Mouse (Mus musculus) midbrain, postnatal 0 days (tissue): ENCODE data around the gene Gpx2. TPM values are rescaled to one million over a fixed set of nuclear protein-coding genes. Genes with fewer than 3 reads are reported as not detected.

Source experiments
- ATAC-seq: fragments of 200-750 bp; cut with Nextera tagmentation; 2 replicates; pipeline ENCODE4 v1.8.0; 2017; ENCODE audit warnings: moderate number of reproducible peaks, mild to moderate bottlenecking, moderate TSS enrichment, moderate library complexity; ENCODE audit not compliant: low FRiP score
- DNase-seq: peaks from one replicate; pipeline ENCODE4 v3.0.0-alpha.2; 2015; ENCODE audit warnings: low spot score
- H3K27ac ChIP-seq: fragments of 300-500 bp; sonication (generic); 2 replicates; pipeline ENCODE4 v1.5.1; 2014; ENCODE audit warnings: low read depth, mild to moderate bottlenecking, low read length, mixed read lengths
- H3K27me3 ChIP-seq: fragments of 300-500 bp; sonication (generic); 2 replicates; pipeline ENCODE4 v1.6.1; 2014; ENCODE audit warnings: low read length, control low read depth, mixed read lengths; ENCODE audit not compliant: insufficient read depth
- H3K36me3 ChIP-seq: fragments of 300-500 bp; sonication (generic); 2 replicates; pipeline ENCODE4 v1.6.1; 2014; ENCODE audit warnings: low read length, control low read depth, mixed read lengths; ENCODE audit not compliant: insufficient read depth
- H3K4me1 ChIP-seq: fragments of 300-500 bp; sonication (generic); 2 replicates; pipeline ENCODE4 v1.6.1; 2014; ENCODE audit warnings: mild to moderate bottlenecking, control low read depth, antibody characterized with exemption, low read length, mixed read lengths; ENCODE audit not compliant: insufficient read depth
- H3K4me2 ChIP-seq: fragments of 300-500 bp; sonication (generic); 2 replicates; pipeline ENCODE4 v1.6.1; 2014; ENCODE audit warnings: low read depth, mild to moderate bottlenecking, low read length, mixed read lengths; ENCODE audit not compliant: poor library complexity, severe bottlenecking
- H3K4me3 ChIP-seq: fragments of 300-500 bp; sonication (generic); 2 replicates; pipeline ENCODE4 v1.5.1; 2014; ENCODE audit warnings: low read depth, mild to moderate bottlenecking, low read length, moderate library complexity
- H3K9ac ChIP-seq: fragments of 300-500 bp; sonication (generic); replicated peaks from 2 replicates; pipeline ENCODE4 v1.6.1; 2014; ENCODE audit warnings: mild to moderate bottlenecking, low read length, moderate library complexity, mixed read lengths; ENCODE audit not compliant: poor library complexity, severe bottlenecking
- H3K9me3 ChIP-seq: fragments of 300-500 bp; sonication (generic); 2 replicates; pipeline ENCODE4 v1.6.1; 2016; ENCODE audit warnings: low read length, control low read depth
- CTCF ChIP-seq: IDR thresholded peaks from 2 replicates; pipeline ENCODE4 v1.5.1; 2016; ENCODE audit warnings: antibody characterized with exemption, mild to moderate bottlenecking
- WGBS: fragments of 180-500 bp; shearing (Covaris S2); extraction: QIAGEN DNeasy Blood & Tissue Kit; methylation state at CpG from one replicate; pipeline ENCODE4 v1.1.7; 2014; 5-methylcytosine and 5-hydroxymethylcytosine counted together
- polyA plus RNA-seq: library from polyadenylated mRNA; unstranded; fragments of >200 nt; fragmentation: Nextera tagmentation; extraction: Ambion mirVana; gene quantifications from 2 replicates; pipeline ENCODE4 v1.2.1, GENCODE M21; 2015
- total RNA-seq: library from RNA; depleted of rRNA; stranded (reverse); fragments of >200 nt; gene quantifications from 2 replicates; pipeline ENCODE4 v1.2.3, GENCODE M21; 2014

Gpx2 gene
- total and polyA plus RNA-seq, 2 experiments from 2014 or later: 0.21 to 0.33 TPM

GRCm38 (mm10) chr12:76775132-76775531, 20.2 kb downstream of the Gpx2 start:
- no peaks in the 10 kb centered on the region for H3K27me3 ChIP-seq
- H3K4me3 ChIP-seq: no peak overlapping the region
- ATAC-seq (no peak), DNase-seq (no peak)
- no peaks in the 10 kb centered on the region for H3K4me1 ChIP-seq
- no peaks in the 10 kb centered on the region for H3K36me3 ChIP-seq
- H3K9me3 ChIP-seq: no peaks in the 10 kb centered on the region
- WGBS: 70% methylated on average over 4 of the region's 4 CpGs
- H3K27ac ChIP-seq: no peak overlapping the region
- H3K4me2 ChIP-seq: no peak overlapping the region
- no peak overlapping the region for H3K9ac ChIP-seq
- TF ChIP-seq CTCF: no peak

DNA sequence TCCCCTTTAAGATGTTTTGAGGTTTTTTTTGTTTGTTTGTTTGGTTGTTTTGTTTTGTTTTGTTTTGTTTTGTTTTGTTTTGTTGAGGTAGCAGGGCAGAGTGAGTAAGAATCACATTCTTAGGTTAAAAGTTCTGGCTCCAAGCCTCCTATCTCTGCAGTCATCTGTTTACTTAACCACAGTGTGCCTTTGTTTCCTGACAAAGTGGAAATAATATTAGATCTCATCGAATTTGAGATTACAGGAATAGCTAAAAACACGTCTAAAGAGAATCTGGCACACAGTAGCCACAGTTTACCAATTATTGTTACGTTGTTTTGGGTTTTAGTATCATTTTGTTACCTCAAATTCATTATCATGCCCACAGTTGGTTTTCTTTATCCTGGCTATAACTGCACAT, 20.7 kb downstream of the Gpx2 start:
- Histone ChIP-seq H3K27ac (no peak overlapping the region), H3K9ac (no peak overlapping the region), H3K36me3 (no peaks in the 10 kb centered on the region), H3K4me2 (no peak overlapping the region), H3K4me3 (no peak overlapping the region), H3K9me3 (no peaks in the 10 kb centered on the region), H3K27me3 (no peaks in the 10 kb centered on the region), H3K4me1 (no peaks in the 10 kb centered on the region)
- ATAC-seq (no peak), DNase-seq (no peak)
- no peak for TF ChIP-seq CTCF
- WGBS: 83% methylated on average over 3 of the region's 3 CpGs

DNA sequence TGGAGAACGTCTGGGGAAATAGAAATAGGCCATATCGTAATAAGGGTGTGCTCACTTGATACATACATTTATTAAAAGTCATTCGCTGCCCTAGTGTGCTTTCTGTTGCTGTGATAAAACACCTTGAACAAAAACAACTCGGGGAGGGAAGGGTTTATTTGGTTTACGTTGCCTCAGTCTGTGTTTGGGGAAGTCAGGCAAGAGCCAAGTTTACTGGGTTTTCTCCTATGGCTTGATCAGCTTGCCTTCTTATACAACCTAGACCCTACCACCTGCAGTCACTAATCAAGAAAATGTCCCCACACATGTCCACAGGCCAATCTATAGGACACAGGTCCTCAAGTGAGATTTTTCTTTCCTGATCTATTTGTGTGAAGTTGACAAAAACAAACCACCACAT, 23.8 kb downstream of the Gpx2 start:
- no peaks in the 10 kb centered on the region for H3K27me3 ChIP-seq
- WGBS: 91% methylated on average over 5 of the region's 5 CpGs
- ATAC-seq: no peak
- no peak for DNase-seq
- H3K4me2 ChIP-seq: no peak overlapping the region
- TF ChIP-seq CTCF: no peak
- no peak overlapping the region for H3K4me3 ChIP-seq
- no peaks in the 10 kb centered on the region for H3K4me1 ChIP-seq
- no peak overlapping the region for H3K27ac ChIP-seq
- H3K36me3 ChIP-seq: no peaks in the 10 kb centered on the region
- H3K9ac ChIP-seq: no peak overlapping the region
- no peaks in the 10 kb centered on the region for H3K9me3 ChIP-seq

DNA sequence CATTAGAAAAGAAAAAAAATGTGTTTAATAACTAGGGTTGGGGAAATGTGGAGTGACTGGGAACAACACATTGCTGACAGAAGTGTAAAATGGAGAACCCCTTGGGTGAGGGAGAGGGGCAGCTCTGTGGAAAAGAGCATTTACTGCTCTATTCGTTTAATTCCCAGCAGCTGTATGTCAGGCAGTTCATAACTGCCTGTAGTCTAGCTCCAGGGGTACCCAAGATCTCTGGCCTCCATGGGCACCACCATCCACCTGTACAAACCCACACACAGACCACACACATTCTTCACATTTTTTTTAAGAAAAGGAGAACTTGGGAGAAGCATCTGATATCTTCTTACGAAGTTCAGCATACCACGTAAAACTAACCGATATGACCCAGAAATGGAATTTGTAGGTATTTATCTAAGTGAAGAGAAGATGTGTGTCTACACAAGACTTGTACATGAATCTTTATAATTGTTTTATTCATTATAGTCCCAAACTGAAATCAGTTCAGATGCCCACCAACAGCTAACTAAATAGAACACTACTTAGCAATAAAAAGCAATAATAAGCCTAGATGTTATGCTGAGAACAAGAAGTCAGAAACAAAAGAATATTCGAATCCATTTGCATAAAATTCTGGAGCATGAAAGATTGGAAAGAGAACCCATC, 24.4 kb downstream of the Gpx2 start:
- Histone ChIP-seq H3K27ac (no peak overlapping the region), H3K36me3 (no peaks in the 10 kb centered on the region)
- no peak for TF ChIP-seq CTCF

DNA sequence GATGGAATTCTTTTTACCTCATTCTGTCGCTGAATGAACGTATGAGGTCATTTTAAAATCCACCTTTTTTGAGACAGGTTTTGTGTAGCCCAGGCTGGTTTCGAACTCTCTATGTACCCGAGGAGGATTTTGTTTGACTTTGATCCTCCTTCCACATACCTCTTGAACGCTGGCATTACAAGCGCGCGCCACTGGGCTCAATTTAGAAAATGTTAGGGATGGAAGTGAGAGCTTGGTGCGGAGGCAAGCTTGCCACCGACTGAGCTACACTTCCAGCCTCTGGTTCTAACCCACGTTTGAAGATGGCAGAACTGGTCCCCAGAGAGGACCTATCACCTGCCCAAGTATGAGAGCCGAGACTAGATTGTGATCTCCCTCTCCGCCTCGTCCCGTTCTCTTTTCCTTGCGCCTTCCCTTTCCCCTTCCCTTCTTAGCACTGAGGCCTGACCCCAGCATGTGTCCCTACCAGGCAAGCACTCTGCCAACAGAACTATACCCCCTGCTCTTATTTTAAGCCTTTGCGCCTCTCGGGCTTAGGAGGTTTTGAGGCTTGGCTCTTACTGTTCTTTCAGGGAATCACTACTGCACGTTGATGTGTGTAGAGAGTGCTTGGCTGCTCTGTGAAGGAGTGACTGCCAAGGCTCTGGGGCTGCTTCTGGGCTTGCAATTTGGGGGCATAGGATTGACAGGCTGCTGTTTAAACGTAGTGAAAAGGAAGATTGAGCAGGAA, 29.3 kb downstream of the Gpx2 start:
- WGBS: 28% methylated on average over 20 of the region's 20 CpGs
- Histone ChIP-seq H3K4me1 (no peaks in the 10 kb centered on the region), H3K9ac (peak overlapping the region; percentile 74), H3K4me3 (peak overlapping the region; percentile 51), H3K9me3 (no peaks in the 10 kb centered on the region), H3K36me3 (no peaks in the 10 kb centered on the region), H3K4me2 (peak overlapping the region; percentile 57), H3K27me3 (no peaks in the 10 kb centered on the region), H3K27ac (peak overlapping the region; percentile 88)
- DNase-seq (peak; percentile 32), ATAC-seq (peak; percentile 61)
- no peak for TF ChIP-seq CTCF

More for the DNA sequence above, 24.4 kb downstream of the Gpx2 start:
- DNase-seq (no peak), ATAC-seq (no peak)
- Histone ChIP-seq H3K27me3 (no peaks in the 10 kb centered on the region), H3K9me3 (no peaks in the 10 kb centered on the region), H3K9ac (no peak overlapping the region), H3K4me2 (no peak overlapping the region), H3K4me3 (no peak overlapping the region), H3K4me1 (no peaks in the 10 kb centered on the region)
- 88% methylated on average over 5 of the region's 5 CpGs for WGBS

DNA sequence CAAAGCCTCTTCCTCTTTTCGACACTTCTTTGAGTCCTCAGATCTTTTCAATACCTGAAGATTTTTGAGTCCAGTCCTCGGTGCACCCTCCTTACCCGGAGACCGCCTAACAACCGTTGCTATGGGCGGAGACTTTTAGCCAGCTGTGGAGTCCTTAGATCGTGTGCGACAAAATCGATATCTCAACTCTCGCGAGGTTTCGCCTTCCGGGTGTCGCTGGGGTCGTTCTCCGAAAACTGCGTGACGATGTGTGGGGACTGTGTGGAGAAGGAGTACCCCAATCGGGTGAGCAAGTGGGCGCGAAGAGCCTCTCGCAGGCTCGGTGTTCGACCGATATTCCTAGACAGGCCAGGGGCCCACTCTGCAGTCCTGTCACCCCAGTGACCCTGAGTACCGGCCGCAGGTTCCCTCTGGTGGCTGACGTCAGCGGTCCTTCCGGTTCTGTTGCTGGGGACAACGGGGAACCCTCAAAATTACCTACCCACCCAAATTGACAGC, 30.0 kb downstream of the Gpx2 start, which contains the start of the genes Churc1 and Fntb:
Gene Churc1, plus strand, starts transcription at position 185 of the 498 bp plus-strand sequence.
Gene Fntb, plus strand, starts transcription at position 236 of the 498 bp plus-strand sequence.
- Histone ChIP-seq H3K4me1 (no peaks in the 10 kb centered on the region), H3K27me3 (no peaks in the 10 kb centered on the region), H3K4me2 (peak within 1 kb of the TSS; percentile 57), H3K9me3 (no peaks in the 10 kb centered on the region), H3K36me3 (no peaks in the 10 kb centered on the region), H3K27ac (peak within 1 kb of the TSS; percentile 88), H3K4me3 (peak within 1 kb of the TSS; percentile 51), H3K9ac (peak within 1 kb of the TSS; percentile 74)
- under 1% methylated on average over 31 of the region's 31 CpGs for WGBS
- peak; percentile 29 for TF ChIP-seq CTCF
- ATAC-seq (peak; percentile 96), DNase-seq (peak; percentile 96)
